Comparison of ENCODE assay signal across 12 mouse cellular contexts in the genomic region with DNA sequence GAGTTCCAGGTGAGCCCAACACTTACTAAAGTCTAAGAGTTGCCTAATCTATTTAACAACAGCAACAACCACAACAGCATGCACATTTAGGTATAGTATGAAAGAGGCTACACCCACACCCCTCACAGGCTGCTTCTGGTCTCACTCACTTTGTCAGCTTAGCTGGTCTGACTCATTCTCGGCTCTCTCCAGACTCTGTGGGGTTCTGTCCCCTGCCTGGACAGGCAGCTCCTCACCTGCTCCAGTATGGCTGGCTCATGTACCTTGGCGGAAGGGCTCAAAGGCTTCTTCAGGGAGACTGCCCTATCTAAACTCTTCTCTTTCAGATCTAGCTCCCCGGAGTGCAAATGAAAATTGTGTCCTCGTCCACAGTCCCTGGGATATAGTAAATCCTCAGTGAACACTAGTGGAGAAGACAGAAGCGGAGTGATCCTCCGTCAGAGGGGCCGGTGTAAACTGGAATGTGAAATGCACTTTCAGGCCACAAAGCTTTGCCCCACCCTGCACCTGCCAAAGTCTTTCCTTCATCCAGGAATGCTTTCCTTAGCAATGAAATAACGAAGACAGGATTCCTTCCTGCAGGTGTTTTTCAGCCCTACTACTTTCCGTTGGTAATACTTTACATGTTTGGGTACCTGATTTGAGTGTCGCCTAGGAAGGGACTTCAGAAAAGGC.
"Had no signal": no experiment of that assay in that cellular context is flagged by ENCODE, and none has a peak within 500 bp of the region (broad histone marks: within the 10 kb centered on the region; RNA-seq: fewer than 3 reads in every experiment).

No protein-coding gene starts in this region.

- H3K36me3 ChIP-seq: limb, embryonic 13.5 days; midbrain, embryonic 12.5 days had no signal

- H3K27ac ChIP-seq: limb, embryonic 13.5 days; liver, embryonic 14.5 days; midbrain, embryonic 12.5 days had no signal

- H3K4me3 ChIP-seq: limb, embryonic 13.5 days; megakaryocyte, embryonic 14.5 days; midbrain, embryonic 12.5 days had no signal

- H3K9ac ChIP-seq: limb, embryonic 13.5 days; liver, embryonic 14.5 days; midbrain, embryonic 12.5 days had no signal

- H3K9me3 ChIP-seq: limb, embryonic 13.5 days; midbrain, embryonic 12.5 days had no signal

- H3K4me1 ChIP-seq: megakaryocyte, embryonic 14.5 days had no signal

- H3K27me3 ChIP-seq: megakaryocyte, embryonic 14.5 days had no signal

- DNase-seq: kidney, adult 2 months; kidney, postnatal 14 days; left cerebral cortex, postnatal 4 days; lung, adult 18-20 months; lung, postnatal 4 days; right cerebral cortex, adult 18-20 months; right cerebral cortex, postnatal 25 days; thymus, postnatal 36 days had no signal

- H3K4me2 ChIP-seq: limb, embryonic 13.5 days; midbrain, embryonic 12.5 days had no signal
